Mouse (Mus musculus) embryonic facial prominence, embryonic 14.5 days (tissue): ENCODE measurements around the gene Serpinb9d. TPM values are rescaled to one million over a fixed set of nuclear protein-coding genes. Genes with fewer than 3 reads are reported as not detected.
"Not testable (repeated sequence)": the region's sequence is repeated elsewhere in the genome, so short reads cannot be mapped to it uniquely, and the experiment has no call there.

Source experiments
- ATAC-seq: fragments of 200-750 bp; cut with Nextera tagmentation; 2 replicates; pipeline ENCODE4 v1.8.0; 2017; ENCODE audit warnings: low read depth, moderate number of reproducible peaks, moderate TSS enrichment
- DNase-seq: peaks from one replicate; pipeline ENCODE4 v3.0.0-alpha.2; 2015; ENCODE audit warnings: low spot score
- H3K27ac ChIP-seq: fragments of 300-500 bp; sonication (generic); replicated peaks from 2 replicates; pipeline ENCODE4 v1.5.1; 2014; ENCODE audit warnings: low read depth, mild to moderate bottlenecking, low read length, moderate library complexity
- H3K27me3 ChIP-seq: fragments of 300-500 bp; sonication (generic); replicated peaks from 2 replicates; pipeline ENCODE4 v1.6.1; 2014; ENCODE audit warnings: low read length; ENCODE audit not compliant: control insufficient read depth, insufficient read depth
- H3K36me3 ChIP-seq: fragments of 300-500 bp; sonication (generic); 2 replicates; pipeline ENCODE4 v1.6.1; 2014; ENCODE audit warnings: low read length, mixed read lengths; ENCODE audit not compliant: control insufficient read depth, insufficient read depth
- H3K4me1 ChIP-seq: fragments of 300-500 bp; sonication (generic); 2 replicates; pipeline ENCODE4 v1.6.1; 2014; ENCODE audit warnings: antibody characterized with exemption, low read length; ENCODE audit not compliant: control insufficient read depth, insufficient read depth
- H3K4me2 ChIP-seq: fragments of 300-500 bp; sonication (generic); 2 replicates; pipeline ENCODE4 v1.6.1; 2014; ENCODE audit warnings: low read depth, mild to moderate bottlenecking, low read length, moderate library complexity, mixed read lengths
- H3K4me3 ChIP-seq: fragments of 300-500 bp; sonication (generic); 2 replicates; pipeline ENCODE4 v1.5.1; 2014; ENCODE audit warnings: low read depth, mild to moderate bottlenecking, low read length
- H3K9ac ChIP-seq: fragments of 300-500 bp; sonication (generic); 2 replicates; pipeline ENCODE4 v1.6.1; 2014; ENCODE audit warnings: low read depth, mild to moderate bottlenecking, low read length, moderate library complexity, mixed read lengths
- H3K9me3 ChIP-seq: fragments of 300-500 bp; sonication (generic); 2 replicates; pipeline ENCODE4 v1.6.1; 2016; ENCODE audit warnings: low read length; ENCODE audit not compliant: control insufficient read depth
- WGBS: fragments of 180-500 bp; shearing (Covaris S2); extraction: QIAGEN DNeasy Blood & Tissue Kit; methylation state at CpG from one replicate; pipeline ENCODE4 v1.1.7; 2014; 5-methylcytosine and 5-hydroxymethylcytosine counted together
- polyA plus RNA-seq: library from polyadenylated mRNA; unstranded; fragments of >200 nt; fragmentation: Nextera tagmentation; extraction: Ambion mirVana; gene quantifications from 2 replicates; pipeline ENCODE4 v1.2.1, GENCODE M21; 2014

Serpinb9d gene
- not detected in 2 replicates for polyA plus RNA-seq

DNA sequence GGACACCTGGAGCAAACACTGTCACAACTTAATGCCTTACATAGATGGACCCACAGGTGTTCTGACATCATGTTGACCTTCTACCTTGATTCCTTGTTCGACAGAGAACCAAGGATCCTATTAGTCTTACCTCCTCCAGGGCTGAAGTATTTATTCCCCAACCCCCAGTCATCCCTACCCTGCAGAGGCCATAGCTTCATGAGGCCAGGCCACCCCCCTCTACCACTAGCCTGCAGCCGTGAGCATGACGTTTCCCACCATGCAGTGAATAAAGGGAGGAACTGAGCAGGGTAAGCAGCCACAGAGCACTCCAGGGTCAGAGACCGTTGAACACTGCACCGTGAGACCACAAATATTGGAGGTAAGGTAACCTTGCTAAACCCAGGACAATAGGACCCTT, at the start of gene Serpinb9d:
Gene Serpinb9d, plus strand, starts transcription at position 301 of the 400 bp plus-strand sequence.
- Histone ChIP-seq H3K9ac (no peak within 1 kb of the TSS), H3K9me3 (no peaks in the 10 kb centered on the region), H3K4me1 (no peaks in the 10 kb centered on the region), H3K4me3 (no peak within 1 kb of the TSS), H3K4me2 (no peak within 1 kb of the TSS), H3K27ac (no peak within 1 kb of the TSS), H3K36me3 (no peaks in the 10 kb centered on the region), H3K27me3 (no peaks in the 10 kb centered on the region)
- ATAC-seq (no peak), DNase-seq (no peak)
- WGBS: 79% methylated on average over 5 of the region's 5 CpGs

DNA sequence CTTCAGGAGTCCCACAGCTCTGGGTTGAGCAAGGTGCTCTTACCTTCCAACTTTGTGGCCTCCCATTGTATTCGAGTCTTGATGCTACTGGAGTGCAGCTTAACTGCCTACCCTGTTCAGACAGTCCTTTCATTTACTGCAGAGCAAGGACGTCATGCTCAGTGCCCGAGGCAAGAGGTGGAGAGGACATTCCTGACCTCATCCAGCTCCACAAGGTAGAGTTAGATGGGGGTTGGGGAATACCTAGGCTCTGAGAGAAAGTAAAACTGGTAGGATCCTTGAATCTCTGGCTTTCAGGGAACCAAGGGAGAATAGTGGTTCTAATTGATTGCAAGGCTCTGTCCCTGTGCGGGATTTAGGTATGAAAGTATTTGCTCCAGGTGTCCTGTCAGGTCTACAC, 33.1 kb upstream of the Serpinb9d start, which contains the start of gene Serpinb9c:
Gene Serpinb9c, minus strand, starts transcription at position 101 of the 400 bp plus-strand sequence.
- DNase-seq (no peak), ATAC-seq (no peak)
- H3K9ac ChIP-seq: no peak within 1 kb of the TSS
- no peak within 1 kb of the TSS for H3K27ac ChIP-seq
- no peaks in the 10 kb centered on the region for H3K4me1 ChIP-seq
- no peaks in the 10 kb centered on the region for H3K27me3 ChIP-seq
- no peak within 1 kb of the TSS for H3K4me2 ChIP-seq
- H3K9me3 ChIP-seq: no peaks in the 10 kb centered on the region
- WGBS: 69% methylated on average over 4 of the region's 4 CpGs
- H3K36me3 ChIP-seq: no peaks in the 10 kb centered on the region
- H3K4me3 ChIP-seq: no peak within 1 kb of the TSS

DNA sequence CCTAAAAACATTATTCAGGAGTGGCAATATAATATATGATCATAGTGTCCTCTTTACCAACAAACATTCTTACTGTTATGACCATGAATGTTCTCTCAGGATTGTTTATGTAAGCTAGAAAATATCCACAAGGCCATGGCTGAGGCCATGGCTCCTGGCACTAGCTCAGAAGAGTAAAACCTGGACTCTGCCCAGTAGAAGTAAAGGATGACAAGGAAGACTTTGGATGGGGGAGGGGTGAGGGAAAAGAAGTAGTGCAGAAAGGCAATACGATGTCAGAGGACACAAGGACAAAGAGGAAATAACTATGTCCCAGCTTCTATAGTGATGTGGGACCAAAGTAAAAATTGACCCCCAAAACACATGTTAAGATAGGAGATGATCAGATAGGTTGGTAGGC, 2.3 kb upstream of the Serpinb9d start:
- not testable (repeated sequence) for ATAC-seq, H3K4me1 ChIP-seq, H3K36me3 ChIP-seq, H3K4me2 ChIP-seq, H3K9ac ChIP-seq, H3K27me3 ChIP-seq, DNase-seq, H3K9me3 ChIP-seq, H3K4me3 ChIP-seq, H3K27ac ChIP-seq
- 82% methylated on average over 1 of the region's 1 CpGs for WGBS

DNA sequence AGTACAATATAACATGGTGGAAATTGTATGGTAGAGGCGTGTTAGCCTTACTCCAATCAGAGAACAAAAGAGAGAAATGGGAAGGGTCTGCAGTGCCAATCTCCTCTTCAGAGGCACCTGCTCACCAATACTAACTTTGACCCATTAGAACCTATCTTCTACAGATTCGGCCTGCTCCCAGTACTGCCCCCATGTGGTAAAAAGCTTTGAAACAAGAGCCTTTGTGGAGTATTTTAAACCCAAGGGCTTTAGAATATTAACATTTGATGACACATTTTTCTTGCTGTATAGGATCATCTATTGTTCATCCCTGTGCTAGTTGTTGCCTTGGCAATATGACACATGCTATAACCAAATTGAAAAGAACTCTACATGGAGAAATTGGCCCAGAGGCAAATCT, 7.0 kb downstream of the Serpinb9d start:
- DNase-seq: no peak
- Histone ChIP-seq H3K4me3 (no peak overlapping the region), H3K9me3 (no peaks in the 10 kb centered on the region), H3K36me3 (no peaks in the 10 kb centered on the region), H3K4me1 (no peaks in the 10 kb centered on the region), H3K9ac (no peak overlapping the region), H3K27me3 (no peaks in the 10 kb centered on the region), H3K27ac (no peak overlapping the region), H3K4me2 (no peak overlapping the region)
- no peak for ATAC-seq
- WGBS: 54% methylated on average over 2 of the region's 2 CpGs

DNA sequence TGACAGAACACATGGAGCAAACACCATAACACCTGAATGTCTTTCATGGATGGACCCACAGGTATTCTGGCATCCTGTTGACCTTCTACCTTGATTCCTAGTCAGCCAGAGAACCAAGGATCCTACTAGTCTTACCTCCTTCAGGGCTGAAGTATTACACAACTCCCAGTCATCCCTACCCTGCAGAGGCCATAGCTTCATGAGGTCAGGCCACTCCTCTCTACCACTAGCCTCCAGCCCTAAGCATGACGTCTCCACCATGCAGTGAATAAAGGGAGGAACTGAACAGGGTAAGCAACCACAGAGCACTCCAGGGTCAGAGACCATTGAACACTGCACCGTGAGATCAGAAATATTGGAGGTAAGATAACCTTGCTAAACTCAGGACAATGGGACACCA, 56.6 kb downstream of the Serpinb9d start, which contains the start of gene Serpinb9e:
Gene Serpinb9e, plus strand, starts transcription at position 301 of the 400 bp plus-strand sequence.
- not testable (repeated sequence) for H3K4me2 ChIP-seq, ATAC-seq, H3K9me3 ChIP-seq, DNase-seq, H3K4me3 ChIP-seq, H3K36me3 ChIP-seq, H3K9ac ChIP-seq, H3K4me1 ChIP-seq, H3K27me3 ChIP-seq, H3K27ac ChIP-seq
- 83% methylated on average over 2 of the region's 2 CpGs for WGBS

Other genes with a start within 250 kb of the Serpinb9d start
- 2.4 and 3.0 TPM in 2 replicates for gene Serpinb6b, start 227.8 kb upstream of the Serpinb9d start, polyA plus RNA-seq
- 6.5 and 6.7 TPM in 2 replicates for gene Serpinb9, start 189.7 kb upstream of the Serpinb9d start, polyA plus RNA-seq
- 0.14 and 0.17 TPM in 2 replicates for gene Serpinb9b, start 165.5 kb upstream of the Serpinb9d start, polyA plus RNA-seq
- gene Serpinb1b, start 114.4 kb upstream of the Serpinb9d start, polyA plus RNA-seq: 1.0 and 1.5 TPM in 2 replicates
- gene Serpinb9c, start 33.2 kb upstream of the Serpinb9d start, polyA plus RNA-seq: not detected in 2 replicates
- gene Serpinb9e, start 56.7 kb downstream of the Serpinb9d start, polyA plus RNA-seq: not detected in 2 replicates
- not detected in 2 replicates for gene Serpinb9f, start 131.1 kb downstream of the Serpinb9d start, polyA plus RNA-seq
- not detected in 2 replicates for gene Gm11397, start 202.8 kb downstream of the Serpinb9d start, polyA plus RNA-seq